Mouse (Mus musculus): ENCODE data around the gene Nat9.

Nat9 gene

GRCm38 (mm10) chr11:115176399-115177190 lies 11.1 kb downstream of the Nat9 start:
- DNase-seq, result no peak

- no peak for DNase-seq
These were observed 13.9 kb downstream of the Nat9 start for GRCm38 (mm10) chr11:115173549-115174339.

DNA sequence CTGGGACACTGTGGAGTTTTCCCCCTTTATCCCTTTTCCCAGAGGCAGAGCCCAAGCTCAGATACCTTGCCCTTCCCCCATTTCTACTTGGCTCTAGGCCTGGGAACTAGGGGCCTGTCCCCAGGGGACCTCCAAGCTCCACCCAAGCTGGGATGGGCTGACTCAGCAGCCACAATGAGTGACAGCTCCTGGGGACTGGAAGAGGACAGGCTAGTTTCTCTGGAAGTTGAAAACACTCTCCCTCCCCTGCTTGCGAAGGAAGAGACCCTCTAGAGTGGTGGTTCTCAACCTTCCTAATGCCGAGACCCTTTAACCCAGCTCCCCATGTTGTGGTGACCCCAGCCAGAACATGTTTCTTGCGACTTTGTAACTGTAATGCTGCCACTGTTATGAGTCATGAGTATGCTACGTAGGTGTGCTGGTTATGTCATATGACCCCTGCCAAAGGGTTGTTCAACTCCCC lies 14.8 kb downstream of the Nat9 start:
- no peak for DNase-seq

DNA sequence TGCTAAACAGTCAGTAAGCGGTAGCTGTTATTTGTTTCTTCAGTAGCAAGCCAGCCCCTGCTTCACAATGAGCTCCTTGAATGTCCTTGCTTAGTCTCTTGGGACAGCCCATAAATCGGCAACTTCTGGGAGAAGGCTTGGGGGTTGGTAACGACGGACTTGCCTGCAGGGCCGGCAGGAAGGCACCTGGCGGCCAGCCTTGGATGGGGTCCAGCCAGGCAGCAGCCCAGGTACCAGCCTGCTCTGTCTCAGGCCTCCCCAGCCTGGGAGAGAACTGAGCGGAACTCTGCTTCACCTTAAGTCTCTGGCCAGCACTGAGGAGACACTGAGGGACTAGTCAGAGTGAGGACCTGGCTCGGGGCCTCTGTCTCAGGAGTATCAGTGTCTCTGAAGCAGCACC lies 16.5 kb downstream of the Nat9 start:
- peak; percentile 60 to 71 for DNase-seq

- DNase-seq, result no peak
These were observed 18.2 kb downstream of the Nat9 start for GRCm38 (mm10) chr11:115169430-115169829.

- DNase-seq, result no peak
These were observed 19.9 kb downstream of the Nat9 start for GRCm38 (mm10) chr11:115167631-115168249.

- DNase-seq, result no peak
These were observed 20.9 kb downstream of the Nat9 start for GRCm38 (mm10) chr11:115166776-115167175.

DNA sequence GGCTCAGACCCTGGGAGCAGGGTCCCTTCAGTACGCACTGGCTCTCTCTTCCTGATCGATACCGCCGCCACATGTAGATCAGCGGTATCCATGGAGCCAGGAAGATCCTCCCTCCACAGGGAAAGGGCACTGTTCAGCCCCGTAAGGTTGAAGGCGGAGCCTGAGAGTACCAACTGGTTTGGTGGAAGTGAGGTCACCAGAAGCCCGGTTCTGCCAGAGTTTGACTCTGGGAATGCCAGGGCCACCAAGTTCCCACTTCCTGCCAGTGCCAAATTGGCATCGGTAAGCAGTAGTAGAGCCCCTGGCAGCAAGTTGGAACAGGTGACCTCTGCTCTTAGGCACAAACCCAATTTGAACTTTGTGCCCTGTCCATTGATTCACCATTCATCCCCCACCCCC lies 22.7 kb downstream of the Nat9 start:
- DNase-seq, result peak; percentile 61 to 62

GRCm38 (mm10) chr11:115164341-115164975 lies 23.2 kb downstream of the Nat9 start:
- DNase-seq, result no peak

DNA sequence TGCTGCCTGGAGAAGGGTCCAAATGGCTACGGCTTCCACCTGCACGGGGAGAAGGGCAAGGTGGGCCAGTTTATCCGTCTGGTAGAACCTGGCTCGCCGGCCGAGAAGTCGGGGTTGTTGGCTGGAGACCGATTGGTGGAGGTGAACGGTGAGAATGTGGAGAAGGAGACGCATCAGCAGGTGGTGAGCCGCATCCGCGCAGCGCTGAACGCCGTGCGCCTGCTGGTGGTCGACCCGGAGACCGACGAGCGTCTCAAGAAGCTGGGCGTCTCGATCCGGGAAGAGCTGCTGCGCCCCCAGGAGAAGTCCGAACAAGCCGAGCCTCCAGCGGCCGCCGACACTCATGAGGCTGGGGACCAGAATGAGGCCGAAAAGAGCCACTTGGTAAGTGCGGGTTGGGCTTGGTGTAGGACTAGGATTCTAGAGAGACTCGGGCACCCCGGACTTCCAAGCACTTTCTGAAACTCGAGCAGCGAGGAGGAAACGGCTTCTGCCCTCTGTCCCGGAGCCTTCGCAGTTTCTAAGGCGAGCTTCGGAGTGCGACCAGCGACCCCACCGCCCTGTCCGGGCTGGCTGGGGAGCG lies 24.0 kb downstream of the Nat9 start:
- peak in 1 of 2 experiments; percentile 52 for DNase-seq

DNA sequence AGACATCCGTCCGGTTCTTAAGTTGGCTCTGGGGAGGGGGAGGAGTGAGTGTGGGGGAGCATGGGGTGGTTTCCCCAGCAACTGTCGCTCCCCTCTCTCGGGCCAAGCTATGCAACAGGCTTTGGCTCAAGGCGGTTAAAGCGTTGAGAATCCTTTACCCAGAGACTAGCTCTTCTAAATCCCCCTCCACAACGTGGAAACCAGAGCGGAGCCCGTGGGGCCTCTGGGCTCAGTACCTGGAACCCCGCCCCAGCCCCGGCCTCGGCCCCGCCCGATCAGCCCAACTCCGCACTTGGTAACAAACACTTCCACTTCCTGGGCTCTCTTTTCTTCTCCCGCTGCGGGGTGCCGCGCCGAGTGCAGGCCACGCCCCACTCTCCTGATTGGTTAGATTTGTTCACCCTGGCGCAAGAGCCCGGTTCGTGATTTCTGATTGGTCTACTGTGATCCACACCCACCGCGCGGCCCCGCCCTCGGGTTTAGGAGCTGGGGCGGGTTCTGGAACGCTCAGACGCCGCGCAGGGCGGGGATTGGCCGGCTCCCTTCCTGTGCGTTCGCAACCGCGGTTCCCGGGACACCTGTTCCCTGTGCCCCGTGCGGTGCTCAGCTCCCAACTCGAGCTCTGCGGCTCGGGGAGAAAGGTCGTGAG lies 24.7 kb downstream of the Nat9 start, which contains the start of gene Slc9a3r1:
Gene Slc9a3r1 (plus strand): TSS at position 510 of the 649 bp plus-strand sequence.
- peak; percentile 99 for DNase-seq

DNA sequence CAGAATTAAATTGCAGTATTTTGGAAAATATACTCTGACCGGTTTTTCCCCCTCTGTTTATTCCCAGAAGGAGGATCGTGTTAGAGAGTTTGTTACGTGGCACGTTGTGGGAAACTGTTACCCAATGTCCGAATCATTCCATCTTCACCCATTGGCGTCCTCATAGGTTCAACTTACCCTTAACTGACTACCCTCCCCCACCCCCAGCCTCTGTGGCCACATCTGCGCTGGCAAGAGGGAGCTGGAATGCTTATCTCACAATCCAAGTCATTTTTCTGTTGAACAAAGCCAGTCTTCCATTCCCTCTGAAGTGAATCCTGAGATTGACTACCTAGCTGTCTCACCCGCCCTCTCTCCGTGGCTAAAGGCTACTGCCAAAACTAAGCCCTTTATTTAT lies 25.5 kb downstream of the Nat9 start:
- no peak for DNase-seq

DNA sequence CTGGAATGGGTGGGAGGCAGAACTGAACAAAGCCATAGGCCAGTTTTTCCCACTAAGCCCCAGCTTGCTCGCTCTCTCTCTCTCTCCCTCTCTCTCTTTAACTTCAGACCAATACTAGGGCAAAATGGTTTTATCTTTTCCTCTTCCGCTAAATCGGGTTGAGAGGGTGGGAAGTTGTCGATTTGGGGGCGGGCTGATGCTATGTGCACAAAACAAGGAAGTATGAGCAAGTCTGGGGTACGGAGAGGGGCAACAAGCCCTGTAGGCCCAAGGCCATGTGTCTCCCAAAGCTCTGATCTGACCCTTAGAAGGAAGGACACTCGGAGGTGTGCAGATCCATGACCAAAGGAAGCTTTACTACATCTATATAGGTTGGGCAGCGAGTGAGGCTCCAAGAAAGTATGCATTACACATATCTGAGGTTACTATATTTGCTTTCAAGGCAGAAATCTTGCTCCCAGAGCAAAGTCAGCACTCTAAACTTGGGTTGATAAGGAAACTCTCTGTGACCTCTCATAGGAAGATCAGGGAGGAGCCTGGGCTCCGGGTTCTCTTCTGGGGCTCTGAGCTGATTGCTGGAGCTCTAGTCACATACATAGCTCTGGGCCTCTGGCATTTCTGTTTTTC lies 26.0 kb downstream of the Nat9 start:
- no peak for DNase-seq

- peak; percentile 81 to 85 for DNase-seq
These were observed 26.6 kb downstream of the Nat9 start for GRCm38 (mm10) chr11:115160883-115161577.

DNA sequence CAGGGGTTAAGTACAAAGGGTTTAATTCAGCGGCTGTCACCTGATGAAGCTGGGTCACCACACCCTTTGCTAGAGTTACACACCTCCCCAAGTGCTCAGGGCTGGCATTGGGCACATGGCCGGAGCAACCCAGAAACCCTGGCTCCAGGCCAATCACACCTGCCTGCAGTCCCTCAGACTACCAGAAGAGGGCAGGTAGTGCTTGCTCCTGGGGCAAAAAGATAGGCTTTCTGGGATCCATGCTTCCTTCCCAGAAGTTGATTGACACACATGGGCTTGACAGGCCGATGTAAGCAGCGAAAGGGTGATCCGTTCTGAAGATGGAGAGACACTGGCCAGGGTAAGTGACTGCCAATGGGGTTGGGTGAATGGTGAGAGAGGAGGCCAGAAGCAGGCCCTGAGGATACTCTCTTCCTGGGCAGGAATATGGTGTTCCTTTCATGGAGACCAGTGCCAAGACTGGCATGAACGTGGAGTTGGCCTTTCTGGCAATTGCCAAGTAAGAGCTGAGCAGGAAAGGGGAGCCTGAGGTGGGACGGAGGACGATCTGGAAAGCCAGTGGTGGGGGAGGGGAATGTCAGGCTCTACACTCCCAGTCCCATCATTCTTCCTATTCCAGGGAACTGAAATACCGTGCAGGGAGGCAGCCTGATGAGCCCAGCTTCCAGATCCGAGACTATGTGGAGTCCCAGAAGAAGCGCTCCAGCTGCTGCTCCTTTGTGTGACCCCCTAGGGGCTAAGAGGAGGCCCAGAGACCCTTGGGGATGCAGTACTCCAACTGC lies 27.5 kb downstream of the Nat9 start:
- peak; percentile 91 to 97 for DNase-seq

GRCm38 (mm10) chr11:115157933-115158719 lies 29.5 kb downstream of the Nat9 start:
- DNase-seq, result no peak

DNA sequence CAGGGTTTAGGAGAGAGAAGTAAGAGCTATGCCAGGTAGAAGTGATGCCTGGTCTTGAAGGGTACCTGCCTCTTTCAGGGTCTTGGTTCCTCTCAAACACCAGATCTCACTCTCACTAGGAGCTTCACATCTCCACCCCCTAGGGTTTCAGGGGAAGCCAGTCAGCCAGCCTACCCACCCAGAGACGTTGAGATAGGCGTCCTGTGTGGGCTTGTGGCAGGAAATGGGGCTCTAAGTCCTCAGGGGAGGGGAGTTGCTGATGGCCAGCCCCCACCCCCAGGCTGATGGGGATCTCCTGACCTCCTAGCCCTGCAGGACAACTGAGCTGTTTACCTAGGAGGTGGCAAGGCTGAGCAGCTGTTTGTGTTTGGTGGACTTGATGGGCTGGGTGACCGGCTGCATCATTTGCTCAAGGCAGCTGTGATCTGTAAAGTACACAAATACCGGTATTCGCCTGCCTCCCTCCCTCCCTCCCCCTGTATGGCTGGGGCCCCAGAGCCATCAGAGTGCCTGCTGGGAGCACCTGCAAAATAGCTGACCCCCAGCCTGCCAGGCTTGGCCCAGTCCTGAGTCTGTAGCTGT lies 32.5 kb downstream of the Nat9 start:
- DNase-seq, result no peak

DNA sequence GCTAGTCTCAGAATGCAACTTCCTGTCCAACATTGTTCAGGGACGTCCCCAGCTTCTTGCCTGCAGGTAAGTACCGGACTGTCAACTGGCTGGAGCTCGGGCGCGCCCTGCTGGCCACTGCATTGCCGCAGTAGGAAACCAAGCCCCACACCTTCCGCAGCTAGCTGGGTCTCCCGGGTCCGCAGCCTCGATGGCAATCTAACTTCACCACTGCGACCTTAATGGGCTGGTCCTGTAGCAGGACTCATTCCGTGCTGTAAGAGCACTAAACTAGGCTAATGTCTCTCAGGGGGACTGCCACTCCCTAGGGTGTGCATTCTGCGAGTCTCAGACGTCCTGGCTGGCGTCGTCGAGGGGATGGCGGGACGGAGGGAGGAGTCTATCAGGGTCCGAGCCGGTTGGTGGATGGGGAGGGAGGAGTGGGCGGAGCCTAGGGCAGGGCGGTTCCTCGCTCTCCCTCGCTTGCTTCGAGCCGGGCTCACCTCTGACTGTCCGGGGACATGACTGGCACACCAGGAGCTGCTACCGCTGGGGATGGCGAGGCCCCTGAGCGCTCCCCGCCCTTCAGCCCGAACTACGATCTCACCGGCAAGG lies 33.9 kb downstream of the Nat9 start:
- DNase-seq, result peak; percentile 85 to 86

Measured in cerebellum, postnatal 36 days (tissue).